Mouse (Mus musculus): ENCODE data around the gene Hpn. TPM values are rescaled to one million over a fixed set of nuclear protein-coding genes. Genes with fewer than 3 reads are reported as not detected.

Hpn gene
- polyA plus RNA-seq, 1 experiment from 2014 or later, result 17.4 TPM

Other genes starting within 250 kb of the Hpn start
- 0.15 and 0.16 TPM in 2 replicates for gene Cd22, start 234.9 kb downstream of the Hpn start, polyA plus RNA-seq (2015; fragmentation: Nextera tagmentation; extraction: Ambion mirVana)
- gene Mag, start 200.4 kb downstream of the Hpn start, polyA plus RNA-seq (2015; fragmentation: Nextera tagmentation; extraction: Ambion mirVana), result 0.23 and 0.28 TPM in 2 replicates
- not detected in 2 replicates for gene Hamp2, start 190.6 kb downstream of the Hpn start, polyA plus RNA-seq (2015; fragmentation: Nextera tagmentation; extraction: Ambion mirVana)
- not detected in 2 replicates for gene Hamp, start 171.3 kb downstream of the Hpn start, polyA plus RNA-seq (2015; fragmentation: Nextera tagmentation; extraction: Ambion mirVana)
- gene Usf2, start 158.5 kb downstream of the Hpn start, polyA plus RNA-seq (2015; fragmentation: Nextera tagmentation; extraction: Ambion mirVana), result 20.5 and 22.3 TPM in 2 replicates
- gene Lsr, start 141.8 kb downstream of the Hpn start, polyA plus RNA-seq (2015; fragmentation: Nextera tagmentation; extraction: Ambion mirVana), result 85.0 and 88.3 TPM in 2 replicates
- 6.5 and 7.5 TPM in 2 replicates for gene Fam187b, start 141.5 kb downstream of the Hpn start, polyA plus RNA-seq (2015; fragmentation: Nextera tagmentation; extraction: Ambion mirVana)
- 62.1 and 66.0 TPM in 2 replicates for gene Fxyd5, start 72.8 kb downstream of the Hpn start, polyA plus RNA-seq (2015; fragmentation: Nextera tagmentation; extraction: Ambion mirVana)
- gene Fxyd7, start 63.8 kb downstream of the Hpn start, polyA plus RNA-seq (2015; fragmentation: Nextera tagmentation; extraction: Ambion mirVana), result 4.9 and 5.6 TPM in 2 replicates
- gene Fxyd1, start 58.1 kb downstream of the Hpn start, polyA plus RNA-seq (2015; fragmentation: Nextera tagmentation; extraction: Ambion mirVana), result 105 and 119 TPM in 2 replicates
- 0.14 and 0.38 TPM in 2 replicates for gene Lgi4, start 55.9 kb downstream of the Hpn start, polyA plus RNA-seq (2015; fragmentation: Nextera tagmentation; extraction: Ambion mirVana)
- 76.9 and 84.8 TPM in 2 replicates for gene Fxyd3, start 38.6 kb downstream of the Hpn start, polyA plus RNA-seq (2015; fragmentation: Nextera tagmentation; extraction: Ambion mirVana)
- gene Scn1b, start 11.7 kb upstream of the Hpn start, polyA plus RNA-seq (2015; fragmentation: Nextera tagmentation; extraction: Ambion mirVana), result 0.64 and 0.89 TPM in 2 replicates
- 68.1 and 72.2 TPM in 2 replicates for gene Gramd1a, start 40.6 kb upstream of the Hpn start, polyA plus RNA-seq (2015; fragmentation: Nextera tagmentation; extraction: Ambion mirVana)
- not detected in 2 replicates for gene Scgb2b2, start 175.2 kb upstream of the Hpn start, polyA plus RNA-seq (2015; fragmentation: Nextera tagmentation; extraction: Ambion mirVana)
- gene Scgb1b2, start 176.5 kb upstream of the Hpn start, polyA plus RNA-seq (2015; fragmentation: Nextera tagmentation; extraction: Ambion mirVana), result not detected in 2 replicates
- not detected in 2 replicates for gene Scgb2b3, start 246.8 kb upstream of the Hpn start, polyA plus RNA-seq (2015; fragmentation: Nextera tagmentation; extraction: Ambion mirVana)